Mouse (Mus musculus): Measurements from ENCODE around the gene Nrp2.

Nrp2 gene

DNA sequence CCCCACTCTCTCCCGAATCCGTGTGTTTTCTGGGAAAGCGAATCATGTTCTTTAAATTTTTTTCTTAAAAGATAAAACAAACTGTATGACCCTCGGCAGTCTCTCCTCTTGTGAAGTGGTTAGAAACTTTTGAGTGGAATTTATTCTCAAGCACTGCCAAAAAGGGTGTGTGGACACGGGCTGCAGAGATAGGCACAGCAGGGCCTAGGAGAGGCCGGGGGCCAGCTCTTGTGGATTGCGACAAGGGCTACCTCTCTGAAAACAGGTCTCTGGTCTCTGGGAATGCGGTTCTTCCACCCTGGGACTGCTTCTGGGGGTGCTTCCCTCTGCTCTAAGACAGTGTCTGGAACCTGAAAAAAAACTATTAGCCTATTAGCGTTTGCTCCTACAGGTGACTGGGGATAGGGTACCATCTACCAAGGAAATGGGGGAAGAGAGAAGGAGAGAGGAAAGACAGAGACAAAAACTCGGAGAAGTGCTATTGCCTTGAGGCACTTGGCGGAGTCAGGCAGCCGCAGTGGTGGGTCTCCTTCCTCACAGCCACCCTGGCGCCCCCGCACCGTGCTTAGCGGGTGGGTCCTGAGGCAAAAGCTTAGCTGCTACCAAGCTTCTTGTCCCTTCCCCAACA is 1.9 kb downstream of the Nrp2 start:
- no peak for DNase-seq

DNA sequence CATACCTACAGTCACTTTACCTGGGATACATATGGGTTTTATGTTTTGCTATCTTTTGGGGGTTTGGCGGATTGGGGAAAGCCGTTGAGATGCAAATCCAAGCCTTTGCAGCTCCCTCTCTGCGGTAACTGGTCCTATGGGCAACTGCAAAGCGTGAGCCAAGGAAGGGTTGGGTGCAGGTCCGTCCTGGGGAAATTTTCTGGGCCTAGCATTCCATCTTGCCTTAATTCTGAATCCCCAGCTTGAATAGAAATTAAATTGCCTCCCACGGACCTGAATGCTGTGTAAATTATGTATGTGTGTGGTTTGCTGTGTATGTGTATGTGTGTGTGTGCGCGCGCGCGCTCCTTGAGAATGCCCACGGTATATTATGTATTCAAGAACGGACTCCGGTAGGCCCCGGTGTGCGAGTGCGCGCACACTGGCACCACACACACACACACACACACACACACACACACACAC is 2.5 kb downstream of the Nrp2 start:
- no peak for DNase-seq

DNA sequence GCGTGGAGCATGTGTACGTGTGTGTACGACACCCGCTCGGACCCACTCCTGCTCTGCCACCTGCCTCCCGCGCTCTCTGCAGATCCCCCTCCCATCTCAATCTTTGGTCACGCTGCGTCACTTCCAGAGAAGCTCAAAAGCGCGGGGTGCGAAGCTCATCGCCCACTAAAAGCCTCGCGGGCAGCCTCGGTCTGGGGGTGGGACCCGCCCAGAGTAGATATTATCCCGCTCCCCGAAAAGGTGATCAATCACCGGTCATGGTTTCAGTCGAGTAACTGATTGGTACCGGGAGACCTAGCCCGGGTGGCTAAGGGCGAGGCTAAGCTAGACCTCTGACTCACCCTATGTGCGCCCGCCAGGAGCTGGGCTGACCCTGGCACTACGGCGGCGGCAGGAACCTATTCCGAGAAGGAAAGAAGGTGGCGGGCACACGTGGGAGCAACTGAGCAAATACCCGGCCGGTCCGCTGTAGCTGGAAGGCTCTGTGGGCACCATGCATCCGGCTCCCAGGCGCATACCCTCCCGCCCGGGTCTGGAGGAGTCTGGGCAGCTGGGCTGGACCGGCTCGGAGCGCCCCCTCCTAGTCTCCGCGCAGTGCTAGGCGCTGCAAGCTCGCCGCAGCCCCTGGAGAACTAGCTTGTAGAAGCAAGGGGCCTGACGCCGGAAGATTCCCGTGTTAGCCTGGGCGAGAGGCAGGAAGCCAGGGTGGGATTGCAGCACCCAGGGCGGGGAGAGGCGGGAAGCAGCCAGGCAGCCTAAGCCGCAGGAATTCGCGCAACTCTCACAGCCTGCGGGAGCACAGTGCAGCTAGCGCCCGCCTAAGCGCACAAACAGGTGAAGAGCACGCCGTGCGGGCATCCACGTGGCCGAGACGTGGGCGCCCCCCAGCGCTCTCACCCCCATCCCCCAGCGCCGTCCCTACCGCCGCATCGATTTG is 3.3 kb downstream of the Nrp2 start:
- DNase-seq = peak; percentile 50

DNA sequence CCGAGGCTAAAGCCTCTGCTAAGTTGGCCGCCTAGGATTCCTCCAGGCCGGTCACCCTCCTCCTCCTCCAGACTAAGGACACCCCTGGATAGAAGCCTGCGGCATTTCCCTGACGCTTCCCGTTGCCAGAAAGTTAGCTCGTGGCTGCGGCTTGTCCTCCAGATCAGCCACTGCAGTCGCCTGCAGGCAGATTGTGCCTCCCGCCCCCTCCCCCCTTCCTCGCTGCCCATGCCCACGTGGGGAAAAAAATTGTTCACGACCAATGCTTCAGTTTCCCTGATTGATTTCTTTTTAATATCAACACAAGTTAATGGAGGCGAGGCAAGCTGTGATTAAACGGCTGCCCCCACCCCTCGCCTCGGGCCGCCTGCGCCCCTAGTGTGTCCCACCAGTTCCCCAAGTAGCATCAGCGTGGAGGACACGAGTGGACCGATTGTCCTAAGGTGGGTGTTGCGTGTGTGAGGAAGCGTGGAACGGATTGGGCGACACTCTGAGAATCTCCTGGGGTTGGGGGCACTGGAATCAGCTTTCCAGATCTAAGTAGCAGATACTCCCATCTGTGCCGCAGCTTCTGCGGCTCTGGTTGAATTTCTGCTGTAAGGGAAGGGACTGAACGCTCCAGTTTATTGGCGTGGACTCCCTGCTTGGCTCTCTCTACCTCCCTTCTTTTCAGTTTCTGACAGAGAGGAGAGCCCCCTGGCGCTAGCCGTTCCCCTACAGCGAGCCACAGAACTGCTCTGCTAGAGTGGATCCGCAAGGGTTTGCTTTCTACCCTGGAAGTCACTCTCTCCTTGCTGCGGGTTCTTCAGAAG is 4.2 kb downstream of the Nrp2 start:
- no peak for DNase-seq

DNA sequence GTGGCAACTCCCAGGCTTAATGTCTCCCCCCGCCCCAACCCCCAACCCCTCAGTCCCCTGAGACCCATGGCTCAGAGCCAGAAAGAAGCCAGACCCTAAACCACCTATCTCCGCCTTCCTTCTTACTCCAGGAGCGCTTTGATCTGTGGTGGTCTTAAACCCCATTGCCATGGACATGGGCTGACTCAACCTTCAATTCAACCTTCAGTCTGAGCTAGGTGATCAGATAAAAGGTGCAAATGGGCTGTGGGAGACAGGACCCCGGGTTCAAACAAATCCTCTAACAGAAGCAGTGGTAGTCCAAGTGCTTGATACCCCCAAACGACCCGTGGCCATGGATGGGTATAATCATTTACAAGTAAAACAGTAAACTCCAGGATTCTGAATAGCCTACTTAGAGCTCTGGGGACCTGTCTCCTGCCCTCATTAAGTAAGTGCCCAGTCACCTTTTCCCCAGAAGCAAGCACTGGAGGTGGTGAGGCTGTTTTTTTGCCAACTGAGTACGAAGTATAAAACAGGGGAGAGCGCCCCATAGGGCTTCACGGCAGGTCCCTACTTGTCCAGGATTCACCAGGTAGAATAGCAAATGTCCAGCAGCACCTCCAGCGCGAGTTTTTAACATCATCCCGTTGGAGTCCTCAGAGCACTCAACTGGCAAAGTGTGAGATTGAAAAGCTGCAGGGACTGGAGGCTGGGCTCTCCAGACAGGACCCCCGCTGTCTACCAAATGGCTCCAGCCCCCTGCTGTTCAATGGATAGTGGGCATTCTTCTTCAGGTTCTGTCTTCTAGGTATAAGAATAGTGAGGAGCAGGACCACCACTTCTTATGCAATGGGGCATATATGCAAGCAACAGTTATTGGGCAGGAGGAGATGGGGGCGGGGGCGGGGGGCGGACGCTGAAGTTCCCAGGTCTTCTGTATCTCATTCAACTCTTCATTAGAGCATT is 5.1 kb downstream of the Nrp2 start:
- DNase-seq = no peak

DNA sequence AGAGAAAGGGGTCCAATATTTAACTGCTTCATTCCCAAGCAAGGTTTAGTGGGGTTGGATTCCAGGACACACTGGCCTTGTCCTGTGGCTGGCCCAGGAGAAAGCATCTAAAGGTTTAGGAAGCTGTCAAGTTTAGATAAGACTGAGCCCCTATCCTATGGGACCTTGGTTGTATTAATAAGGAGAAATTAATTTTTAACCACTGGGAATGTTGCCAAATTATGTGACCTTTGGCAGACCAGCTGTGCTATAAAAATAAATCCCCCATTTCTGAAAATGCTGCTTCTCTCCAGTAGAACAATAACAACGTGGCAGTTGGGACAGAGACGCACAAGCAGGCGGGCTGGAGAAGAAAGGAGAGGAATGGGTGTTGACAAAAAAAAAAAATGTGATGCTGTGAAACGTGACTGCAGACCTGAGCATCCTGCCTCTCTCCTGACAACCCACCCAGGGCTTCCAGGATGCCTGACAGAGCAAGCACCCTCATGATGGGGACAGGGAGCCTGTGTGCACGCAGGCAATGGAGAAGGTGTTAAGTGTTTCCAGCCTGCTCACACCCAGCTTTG is 6.8 kb downstream of the Nrp2 start:
- no peak for DNase-seq

DNA sequence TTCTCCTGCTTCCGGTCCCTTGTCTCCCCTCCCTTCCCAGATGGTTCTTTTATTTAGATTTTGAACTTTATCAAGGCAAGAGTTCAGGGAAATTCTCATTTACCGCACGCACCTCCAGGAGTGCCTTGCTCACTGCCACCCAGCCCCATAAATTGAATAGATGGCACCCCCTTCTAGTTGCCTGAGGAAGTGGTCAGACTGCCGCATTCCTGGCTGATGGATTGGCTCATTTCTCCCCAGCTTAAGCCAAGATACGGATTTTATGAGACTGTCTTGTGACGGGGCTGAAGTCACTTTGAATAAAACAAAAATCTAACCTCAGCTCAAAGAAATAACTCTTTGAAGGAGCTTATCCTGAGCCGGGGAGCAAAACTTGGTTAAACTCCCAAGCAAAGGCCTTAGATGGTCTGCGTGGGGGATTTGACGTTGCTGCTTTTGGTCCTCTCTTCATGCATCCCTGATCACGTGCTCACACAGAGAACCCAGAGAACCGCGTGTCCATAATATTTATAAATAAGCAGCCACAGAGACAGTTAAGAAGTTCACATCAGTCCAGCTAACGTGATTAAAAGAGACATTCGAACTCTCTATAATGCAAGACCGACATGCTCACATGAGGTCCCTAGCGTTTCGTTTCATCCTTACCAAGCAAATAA is 10.1 kb downstream of the Nrp2 start:
- no peak for DNase-seq

DNA sequence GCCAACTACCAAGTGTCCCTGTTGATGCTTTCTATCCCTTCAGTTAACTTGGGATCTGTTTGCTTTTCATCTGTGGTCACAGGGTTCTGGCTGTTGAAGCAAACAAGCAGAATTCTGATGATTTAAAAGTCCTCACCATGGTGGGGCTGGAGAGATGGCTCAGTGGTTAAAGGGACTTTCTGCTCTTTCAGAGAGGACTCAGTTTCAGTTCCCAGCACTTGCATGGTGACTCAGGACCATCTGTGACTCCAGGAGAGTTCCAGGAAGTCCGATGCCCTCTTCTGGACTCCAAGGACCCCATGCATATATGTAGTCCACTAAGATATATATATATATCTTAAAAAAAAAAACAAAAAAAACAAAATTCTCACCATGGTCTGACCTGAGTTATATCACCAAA is 11.9 kb downstream of the Nrp2 start:
- DNase-seq = no peak

DNA sequence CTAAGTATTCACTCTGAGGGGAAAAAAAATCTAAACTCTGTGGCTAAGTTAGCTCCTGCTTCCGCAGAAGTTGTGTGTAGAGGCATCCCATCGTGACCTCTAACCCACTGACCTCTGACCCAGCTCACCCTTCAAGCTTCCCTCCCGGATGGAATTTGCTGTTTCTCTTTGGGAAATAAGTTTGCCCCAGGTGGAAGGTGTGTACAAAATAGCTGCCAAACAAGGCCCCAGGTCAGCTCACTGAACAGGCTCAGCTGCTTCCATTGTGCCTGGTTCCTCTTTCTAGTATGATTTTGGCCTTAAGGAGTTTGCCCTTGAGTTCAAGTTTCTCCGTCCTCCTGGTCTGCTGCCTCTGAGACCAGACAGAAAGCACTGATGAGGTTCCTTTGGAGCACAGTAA is 12.6 kb downstream of the Nrp2 start:
- no peak for DNase-seq

DNA sequence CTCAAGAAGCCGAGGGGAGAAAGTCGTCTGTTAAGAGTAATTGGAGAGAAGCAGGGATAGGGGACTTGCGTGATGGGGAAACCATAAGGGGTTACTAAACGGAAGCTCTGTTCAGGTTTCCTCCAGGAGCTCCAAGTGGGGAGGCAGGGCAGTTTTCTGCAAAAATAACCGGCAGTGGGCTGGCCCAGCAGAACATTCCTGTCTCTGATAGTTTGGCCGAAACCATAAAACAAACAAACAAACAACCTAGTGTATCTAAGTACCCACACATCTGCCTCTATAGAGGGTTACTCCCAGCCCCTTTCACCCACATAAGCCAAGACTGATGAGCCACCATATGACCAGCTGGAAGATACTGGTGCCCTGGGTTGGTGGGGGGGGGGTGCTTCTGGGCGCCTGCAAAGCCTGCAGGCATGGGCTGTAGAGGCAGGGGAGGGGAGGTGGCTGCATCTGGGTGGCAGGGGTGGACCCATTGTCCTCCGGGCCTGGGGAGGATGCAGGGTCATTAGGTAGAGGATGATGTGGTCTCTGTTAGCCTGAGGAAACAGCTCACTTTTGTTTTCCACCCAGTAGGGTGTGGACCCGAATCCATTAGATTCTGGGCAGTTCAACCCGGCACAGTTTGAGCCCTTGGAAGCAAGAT is 13.9 kb downstream of the Nrp2 start:
- no peak for DNase-seq

DNA sequence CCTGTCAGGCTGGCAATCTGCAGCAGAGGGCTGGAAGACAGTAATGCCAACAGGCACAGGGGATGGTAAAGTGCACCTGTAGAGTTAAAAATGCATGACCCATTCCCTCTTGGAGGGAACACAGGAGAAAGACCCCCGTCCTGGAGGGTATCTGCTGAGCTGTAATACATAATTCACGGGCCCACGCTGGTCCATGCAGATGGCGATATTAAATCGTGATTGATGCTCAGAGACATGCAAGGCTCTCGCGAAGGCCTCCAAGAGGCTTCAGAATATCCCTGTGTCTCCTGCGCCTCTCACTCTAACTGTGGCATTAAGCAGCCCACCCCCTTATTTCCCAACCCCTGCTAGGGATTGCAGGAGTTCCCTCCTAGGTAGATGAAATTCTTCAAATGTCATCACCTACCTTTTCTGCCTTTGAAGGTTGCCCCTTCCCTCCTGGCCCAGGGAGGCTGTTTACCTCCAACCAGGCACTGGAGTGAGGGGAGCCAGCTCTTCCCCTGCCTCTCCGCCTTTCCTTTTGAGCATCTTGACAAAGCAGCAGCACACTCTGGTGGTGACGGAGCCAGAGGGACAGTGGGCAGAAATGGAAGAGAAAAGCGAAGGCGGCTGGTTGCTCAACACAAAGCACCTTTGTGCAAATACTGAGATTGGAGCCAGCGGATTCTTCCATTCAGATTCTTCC is 14.6 kb downstream of the Nrp2 start:
- no peak for DNase-seq

DNA sequence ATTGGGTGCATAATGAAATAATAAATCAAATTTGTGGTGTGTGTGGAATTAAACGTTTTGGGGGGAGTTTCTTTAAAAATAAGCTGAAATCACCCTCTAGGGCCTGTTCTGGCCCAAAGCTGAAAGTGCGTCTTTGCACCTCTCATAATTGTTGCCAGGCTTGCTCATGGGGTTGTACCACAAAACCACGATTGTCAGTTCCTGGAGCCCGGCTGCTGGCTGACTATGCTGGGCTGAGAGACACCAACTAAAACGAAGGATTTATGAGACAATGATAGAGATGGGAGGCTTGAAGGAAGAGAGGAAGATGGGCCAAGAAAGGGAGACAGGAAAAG is 15.1 kb downstream of the Nrp2 start:
- no peak for DNase-seq

DNA sequence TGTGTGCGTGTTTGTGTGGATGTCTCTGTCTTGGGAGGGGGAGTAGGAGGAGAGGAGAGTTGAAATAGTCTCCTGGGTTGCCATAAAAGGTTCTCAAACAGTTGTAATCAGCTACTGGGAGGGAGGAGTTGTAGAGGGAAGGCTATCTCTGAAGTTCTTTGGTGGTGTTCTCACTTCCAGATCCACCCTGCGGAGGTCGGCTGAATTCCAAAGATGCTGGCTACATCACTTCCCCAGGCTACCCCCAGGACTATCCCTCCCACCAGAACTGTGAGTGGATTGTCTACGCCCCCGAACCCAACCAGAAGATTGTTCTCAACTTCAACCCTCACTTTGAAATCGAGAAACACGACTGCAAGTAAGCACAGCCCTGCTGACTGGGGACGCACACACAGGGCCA is 15.7 kb downstream of the Nrp2 start:
- DNase-seq = no peak

DNA sequence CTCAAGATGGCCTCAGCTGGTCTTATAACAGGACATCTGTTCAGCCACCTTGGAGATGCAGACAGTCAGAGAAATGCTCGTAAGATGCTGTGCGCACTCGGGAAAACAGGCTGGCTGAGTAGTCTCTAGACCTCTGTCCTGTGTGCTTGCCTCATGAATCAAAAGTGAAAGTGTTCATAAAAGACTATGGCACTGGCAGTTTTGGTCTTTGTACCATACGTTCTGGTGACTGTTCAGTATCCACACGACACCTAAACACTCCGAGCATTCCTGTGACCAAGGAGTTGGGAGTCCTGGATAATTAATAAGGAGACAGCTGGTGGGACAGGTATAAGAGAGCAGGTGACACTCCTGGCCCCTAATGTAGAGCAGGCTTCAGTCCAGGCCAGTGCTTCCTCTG is 16.7 kb downstream of the Nrp2 start:
- DNase-seq = no peak

DNA sequence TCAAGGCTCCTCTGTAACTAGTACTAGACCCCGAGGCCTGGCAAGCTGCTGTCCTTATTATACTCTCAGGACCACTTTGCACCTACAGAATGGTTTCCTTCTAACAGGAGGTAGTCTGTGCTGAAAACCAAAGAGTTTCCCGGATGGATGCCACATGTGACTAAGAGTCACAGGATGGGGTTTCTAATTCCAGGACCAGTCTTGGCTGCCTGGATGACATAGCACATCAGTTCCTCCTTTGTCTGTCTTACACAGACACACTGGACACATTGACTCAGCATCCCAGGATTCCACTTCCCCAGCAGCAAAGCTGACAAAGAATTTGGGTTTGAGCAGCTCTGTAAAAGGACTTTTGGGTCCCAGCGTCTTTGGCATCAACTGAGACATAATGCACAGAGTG is 17.1 kb downstream of the Nrp2 start:
- no peak for DNase-seq

DNA sequence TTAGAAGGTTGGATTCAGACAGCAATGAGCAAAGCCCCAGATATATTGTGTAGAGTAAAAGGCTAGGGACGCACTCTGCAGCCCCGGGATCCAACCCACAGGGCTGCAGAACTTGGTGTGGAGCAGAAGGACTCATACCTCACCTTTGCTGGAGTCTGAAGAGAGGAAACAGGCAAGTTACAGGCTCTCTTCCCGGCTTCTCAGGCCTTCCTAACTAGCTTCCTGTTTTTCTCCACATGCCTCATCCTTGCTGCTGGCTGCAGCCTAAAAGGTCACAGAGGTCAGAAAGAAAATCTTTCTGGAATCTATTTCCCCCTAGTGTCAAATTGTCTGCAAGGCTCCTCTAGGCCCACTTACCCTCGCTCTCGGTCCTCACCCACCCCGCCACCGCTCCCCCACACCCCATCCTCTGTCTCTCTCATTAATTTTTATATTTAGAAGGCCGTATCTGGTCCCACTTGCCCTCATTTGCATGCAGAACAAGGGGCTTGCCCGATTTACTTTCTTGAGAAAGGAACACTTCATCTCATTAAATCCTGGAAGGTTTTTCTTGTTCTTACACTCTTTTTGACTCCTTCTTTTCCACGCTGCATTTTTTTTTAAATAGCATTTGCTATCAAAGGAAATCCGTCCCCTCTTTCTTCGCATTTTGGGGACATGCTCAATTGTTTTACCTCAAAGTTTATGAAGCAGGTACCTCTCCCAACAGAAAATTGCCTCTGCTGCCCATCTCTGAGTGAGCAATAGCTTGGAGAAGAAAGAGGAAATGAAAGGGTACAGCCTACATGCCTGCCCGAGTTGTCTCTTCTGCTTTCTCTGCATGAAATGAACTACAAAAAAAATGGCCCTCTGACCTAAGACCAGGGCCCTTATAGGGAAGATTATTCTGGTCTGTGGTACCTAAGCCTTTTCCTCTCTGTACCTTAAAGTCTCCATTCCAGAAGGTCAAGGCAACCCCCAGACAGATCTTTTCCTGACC is 17.9 kb downstream of the Nrp2 start:
- DNase-seq = peak; percentile 47

DNA sequence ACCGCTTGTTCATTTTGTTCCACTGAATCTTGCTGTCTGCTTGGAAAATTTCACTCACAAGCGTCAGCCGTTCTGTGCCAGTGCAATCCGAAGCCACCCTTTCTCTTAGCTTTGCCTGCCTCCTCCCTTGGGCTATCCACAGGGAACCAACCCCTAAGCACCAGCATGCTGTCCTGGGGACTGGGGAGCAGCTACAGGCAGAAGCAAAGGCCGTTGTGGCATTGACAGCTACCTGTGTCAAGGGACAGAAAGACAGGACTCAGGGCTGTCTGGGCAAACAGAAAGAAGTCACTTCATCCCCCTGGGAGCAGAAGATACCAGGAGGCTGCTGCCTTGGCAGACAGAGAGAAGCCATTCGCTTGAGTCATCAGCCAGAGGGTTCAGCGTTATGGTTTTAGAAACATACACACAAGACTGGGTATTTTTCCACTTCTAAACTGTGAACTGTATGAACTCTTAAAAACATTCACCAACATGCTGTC is 18.7 kb downstream of the Nrp2 start:
- DNase-seq = no peak

DNA sequence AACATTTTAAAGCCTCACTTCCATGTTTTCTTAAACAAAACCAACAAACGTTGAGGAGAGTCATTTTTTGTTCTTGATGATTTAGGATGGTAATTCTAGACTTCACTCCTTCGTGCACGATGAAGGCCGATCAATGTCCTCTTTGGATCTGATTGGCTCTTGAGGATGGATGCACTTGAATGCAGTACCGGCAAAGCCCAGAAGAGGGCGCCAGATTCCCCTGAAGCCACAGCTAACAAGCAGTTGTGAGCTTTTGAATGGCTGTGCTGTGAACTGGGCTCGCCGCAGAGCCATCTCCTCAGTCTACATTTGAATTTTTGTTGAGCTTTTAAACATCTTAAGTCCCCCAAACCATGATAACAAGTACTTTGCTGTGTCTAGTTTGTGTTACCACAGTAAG is 19.4 kb downstream of the Nrp2 start:
- no peak for DNase-seq

DNA sequence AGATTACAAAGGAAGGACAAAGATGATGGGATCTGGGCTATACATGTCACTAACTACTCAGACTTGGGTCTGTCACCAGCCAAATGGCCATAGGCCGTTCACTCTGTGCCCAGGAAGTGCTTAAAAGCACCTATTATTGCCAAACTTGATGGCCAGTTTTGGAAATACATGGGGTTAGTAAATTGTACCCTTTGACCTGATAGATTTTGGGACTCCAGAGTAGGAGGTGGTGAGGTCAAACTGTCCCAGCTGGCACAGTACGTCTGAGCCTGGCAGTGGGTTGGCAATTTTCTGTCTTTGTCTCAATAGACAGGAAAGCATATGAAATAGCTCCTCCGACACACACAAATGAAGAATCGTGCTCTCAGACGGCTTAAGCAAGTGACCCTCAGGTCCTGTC is 20.8 kb downstream of the Nrp2 start:
- no peak for DNase-seq
